Mouse (Mus musculus) bone marrow, adult 2 months (tissue): ENCODE measurements around the gene Ppp1r9b.

ENCODE experiments used
- CTCF ChIP-seq: fragments of 200-500 bp; IDR thresholded peaks from 2 replicates; pipeline ENCODE4 v1.5.1; 2011; ENCODE audit warnings: low read length, control low read depth; ENCODE audit not compliant: control insufficient read depth, insufficient read depth
- POLR2A ChIP-seq: fragments of 200-500 bp; IDR thresholded peaks from 2 replicates; pipeline ENCODE4 v1.6.1; 2011; ENCODE audit warnings: low read depth, mild to moderate bottlenecking, control low read depth, low read length, borderline replicate concordance; ENCODE audit not compliant: control insufficient read depth

- TF ChIP-seq CTCF (no peak), POLR2A (no peak)
Observed at GRCm38 (mm10) chr11:94994947-94995772, 4.3 kb downstream of the Ppp1r9b start.
